Mouse (Mus musculus) thymus, postnatal 0 days (tissue): ENCODE measurements around the gene Ddx46. TPM values are rescaled to one million over a fixed set of nuclear protein-coding genes. Genes with fewer than 3 reads are reported as not detected.

Experiments used
- DNase-seq: peaks from one replicate; pipeline ENCODE4 v3.0.0-alpha.2; 2015; ENCODE audit warnings: low spot score
- polyA plus RNA-seq: library from polyadenylated mRNA; unstranded; fragments of >200 nt; fragmentation: Nextera tagmentation; extraction: Ambion mirVana; gene quantifications from 2 replicates; pipeline ENCODE4 v1.2.1, GENCODE M21; 2015

Ddx46 gene
- polyA plus RNA-seq, 1 experiment from 2014 or later: 39.1 TPM

GRCm38 (mm10) chr13:55721516-55721915 is 86.7 kb downstream of the Ddx46 start:
- no peak for DNase-seq

DNA sequence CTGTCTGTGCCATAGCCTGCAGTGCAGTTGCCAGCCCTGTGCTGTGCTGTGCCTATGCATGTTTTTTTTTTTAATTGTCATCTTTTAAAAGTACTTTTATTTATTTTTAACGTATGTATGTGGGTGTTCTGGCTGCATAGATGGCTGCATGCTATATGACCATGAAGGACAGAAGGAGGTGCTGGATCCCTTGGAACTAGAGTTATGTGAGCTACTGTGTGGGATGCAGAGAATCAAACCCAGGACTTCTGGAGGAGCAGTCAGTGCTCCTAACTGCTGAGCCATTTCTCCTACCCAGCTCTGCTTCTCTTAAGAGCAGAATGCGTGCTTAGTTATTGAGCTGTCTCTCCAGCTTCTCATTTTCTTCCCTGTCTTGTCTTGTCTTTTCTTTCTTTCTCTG is 87.2 kb downstream of the Ddx46 start:
- no peak for DNase-seq

- peak; percentile 6 for DNase-seq
Observed at GRCm38 (mm10) chr13:55726598-55727119, 91.8 kb downstream of the Ddx46 start.

DNA sequence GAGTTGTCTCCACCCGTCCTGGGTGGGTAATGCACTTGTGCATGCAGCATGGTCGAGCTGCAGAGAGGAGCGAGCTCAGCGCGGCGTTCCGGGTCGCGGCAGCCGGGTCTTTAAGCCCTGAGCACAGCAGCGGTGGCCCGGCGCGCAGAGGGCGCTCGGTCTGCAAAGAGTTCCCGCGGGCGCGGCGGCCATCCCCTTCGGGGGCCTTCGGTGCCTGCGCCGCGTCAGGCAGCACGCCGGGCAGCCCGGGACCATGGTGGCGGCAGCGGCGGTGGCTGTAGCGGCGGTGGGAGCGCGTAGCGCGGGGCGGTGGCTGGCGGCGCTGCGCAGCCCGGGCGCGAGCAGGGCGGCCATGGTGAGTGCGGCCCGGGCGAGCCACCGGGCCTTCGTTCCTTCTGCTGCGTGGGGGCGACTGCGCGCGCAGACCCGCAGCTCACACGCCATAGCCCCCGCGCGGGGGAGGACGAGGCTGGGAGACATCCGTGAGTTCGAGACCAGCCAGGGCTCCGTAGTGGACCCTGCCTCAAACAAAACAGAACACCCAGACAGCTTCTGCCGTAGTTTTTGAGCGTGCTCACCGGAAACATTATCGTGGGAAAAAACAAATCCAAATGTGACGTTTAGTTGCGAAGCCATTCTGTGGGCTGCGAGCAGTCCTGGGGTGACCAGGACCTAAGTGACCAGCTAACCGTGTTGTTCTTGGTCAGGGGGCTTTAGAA is 92.5 kb downstream of the Ddx46 start, which contains the start of gene Pcbd2:
Pcbd2 (plus strand) TSS at position 249 of the 719 bp plus-strand sequence.
- peak; percentile 85 for DNase-seq

DNA sequence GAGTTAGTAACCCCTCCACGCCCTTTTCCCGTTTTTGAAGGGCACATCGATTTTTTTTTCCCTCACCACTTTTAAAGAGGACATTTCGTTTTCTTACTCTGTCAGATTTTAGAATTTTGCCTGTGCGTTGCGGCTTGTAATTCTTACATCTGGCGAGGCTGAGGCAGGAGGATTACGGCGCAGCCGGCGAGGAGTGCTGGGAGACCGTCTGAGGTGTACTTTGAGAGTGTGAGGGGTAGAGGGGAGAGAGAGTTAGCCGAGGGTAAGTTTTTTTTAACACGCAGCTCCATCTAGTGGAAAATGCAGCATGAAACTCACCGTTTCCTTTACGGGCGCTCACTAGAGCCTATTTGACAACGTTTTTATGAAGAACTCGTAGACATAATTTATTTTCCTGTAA is 93.0 kb downstream of the Ddx46 start:
- DNase-seq: peak; percentile 89

DNA sequence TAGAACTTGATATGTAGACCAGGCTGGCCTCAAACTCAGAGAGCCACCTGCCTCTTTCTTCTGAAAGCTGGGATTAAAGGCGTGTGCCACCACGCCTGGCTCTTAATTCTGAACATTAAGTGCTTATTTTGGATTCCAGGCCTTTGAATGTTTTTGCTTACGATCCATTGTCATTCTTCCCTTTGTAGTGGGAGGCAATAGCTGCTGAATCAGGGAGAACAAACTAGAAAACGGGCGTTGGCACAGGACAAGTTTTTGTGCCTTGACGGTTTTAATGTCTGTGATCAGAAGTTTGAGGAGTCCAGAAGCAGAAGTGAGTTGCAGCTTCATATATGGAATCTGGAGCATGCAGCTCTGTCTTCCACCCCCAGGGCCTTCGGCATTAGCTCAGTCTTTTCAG is 95.9 kb downstream of the Ddx46 start:
- DNase-seq: no peak

Other genes with a start within 250 kb of the Ddx46 start
- 0.06 and 0.07 TPM in 2 replicates for gene Slc34a1, start 236.8 kb upstream of the Ddx46 start, polyA plus RNA-seq
- gene Pfn3, start 219.8 kb upstream of the Ddx46 start, polyA plus RNA-seq: not detected in 2 replicates
- 0.12 TPM in 1 of 2 replicates, not detected in the other for gene F12, start 208.2 kb upstream of the Ddx46 start, polyA plus RNA-seq
- gene Grk6, start 190.0 kb upstream of the Ddx46 start, polyA plus RNA-seq: 76.9 and 87.8 TPM in 2 replicates
- gene Prr7, start 170.8 kb upstream of the Ddx46 start, polyA plus RNA-seq: 0.27 and 0.46 TPM in 2 replicates
- 8.4 and 9.3 TPM in 2 replicates for gene Dbn1, start 146.9 kb upstream of the Ddx46 start, polyA plus RNA-seq
- 37.5 and 39.4 TPM in 2 replicates for gene Pdlim7, start 121.4 kb upstream of the Ddx46 start, polyA plus RNA-seq
- 2.6 and 2.7 TPM in 2 replicates for gene Dok3, start 105.7 kb upstream of the Ddx46 start, polyA plus RNA-seq
- 51.6 and 54.2 TPM in 2 replicates for gene Ddx41, start 98.4 kb upstream of the Ddx46 start, polyA plus RNA-seq
- gene Fam193b, start 63.9 kb upstream of the Ddx46 start, polyA plus RNA-seq: 39.6 and 50.0 TPM in 2 replicates
- 117 and 129 TPM in 2 replicates for gene Tmed9, start 61.3 kb upstream of the Ddx46 start, polyA plus RNA-seq
- 20.2 and 24.1 TPM in 2 replicates for gene B4galt7, start 35.1 kb upstream of the Ddx46 start, polyA plus RNA-seq
- 35.9 and 38.3 TPM in 2 replicates for gene Caml, start 12.0 kb upstream of the Ddx46 start, polyA plus RNA-seq
- 35.1 and 45.0 TPM in 2 replicates for gene B230219D22Rik, start 58.1 kb downstream of the Ddx46 start, polyA plus RNA-seq
- gene Txndc15, start 79.6 kb downstream of the Ddx46 start, polyA plus RNA-seq: 96.5 and 98.7 TPM in 2 replicates
- 56.1 and 63.8 TPM in 2 replicates for gene Pcbd2, start 92.3 kb downstream of the Ddx46 start, polyA plus RNA-seq
- gene Catsper3, start 149.5 kb downstream of the Ddx46 start, polyA plus RNA-seq: 0.13 TPM in 2 replicates
- gene Pitx1, start 201.2 kb downstream of the Ddx46 start, polyA plus RNA-seq: 0.70 TPM in 1 of 2 replicates, not detected in the other